Mouse (Mus musculus) urinary bladder, postnatal 10 days (tissue): ENCODE data around the gene Glrx.

Experiments
- DNase-seq: peaks from one replicate; pipeline ENCODE4 v3.0.0; 2022; ENCODE audit warnings: low spot score

The Glrx gene

DNA sequence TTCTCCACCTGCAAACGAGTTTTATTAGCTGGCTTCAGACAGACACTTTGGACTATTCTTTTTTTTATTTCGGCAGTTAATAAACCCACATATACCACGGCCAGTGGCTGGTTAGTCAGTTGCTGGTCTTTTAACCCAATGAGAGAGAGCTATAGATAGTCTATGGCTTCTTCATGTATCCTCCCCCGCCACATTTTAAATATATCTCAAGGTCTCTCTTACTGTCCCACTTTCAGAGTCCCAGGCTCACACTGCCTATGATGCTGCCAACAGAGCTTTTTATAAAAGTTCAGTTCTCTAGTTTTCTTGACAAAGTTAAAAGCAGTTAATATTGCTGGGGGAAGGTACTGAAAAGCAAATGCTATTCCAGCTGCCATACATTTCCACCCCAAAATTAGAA lies 52.2 kb downstream of the Glrx start:
- no peak for DNase-seq

DNA sequence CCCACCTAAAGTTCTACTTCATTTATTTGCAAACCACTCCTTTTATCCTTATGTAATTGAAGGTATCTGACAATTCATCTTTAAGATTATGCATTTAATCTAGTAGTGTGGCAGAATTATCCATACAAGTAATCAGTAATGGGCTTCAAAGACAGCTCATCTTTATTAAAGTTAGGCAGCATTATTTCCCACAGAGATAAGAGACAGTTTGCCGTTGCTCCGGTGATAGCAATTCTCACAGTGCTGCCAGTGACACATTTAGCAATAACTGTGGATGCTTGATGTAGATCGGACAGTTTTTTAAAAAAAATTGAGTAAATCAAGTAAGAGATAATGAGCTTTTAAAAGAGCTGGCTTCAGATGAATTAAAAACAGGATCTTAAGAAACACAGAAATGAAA lies 52.6 kb downstream of the Glrx start:
- DNase-seq, result no peak

DNA sequence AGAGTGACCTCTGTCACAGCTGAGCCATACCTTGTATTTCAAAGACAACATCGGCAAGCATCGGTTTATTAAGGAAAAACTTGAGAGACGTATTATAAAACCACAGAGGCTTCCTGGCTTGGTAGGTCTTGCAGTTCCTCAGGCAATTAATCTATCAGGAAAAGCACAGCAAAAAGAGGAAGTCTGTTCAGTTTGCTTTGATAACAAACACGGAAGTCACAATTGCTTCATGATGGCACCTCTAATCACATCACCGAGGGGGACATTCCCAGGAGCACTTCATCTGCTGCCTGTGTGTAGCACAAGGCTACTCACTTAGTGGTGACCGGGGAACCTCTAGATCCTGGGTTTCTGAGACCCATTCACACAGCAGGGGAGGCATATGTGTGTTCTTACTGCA lies 53.2 kb downstream of the Glrx start:
- no peak for DNase-seq
